Mouse (Mus musculus): ENCODE results near the gene Id1. TPM values are rescaled to one million over a fixed set of nuclear protein-coding genes. Genes with fewer than 3 reads are reported as not detected.

Gene Id1
- total RNA-seq, 1 experiment from 2014 or later, result 19.4 TPM

DNA sequence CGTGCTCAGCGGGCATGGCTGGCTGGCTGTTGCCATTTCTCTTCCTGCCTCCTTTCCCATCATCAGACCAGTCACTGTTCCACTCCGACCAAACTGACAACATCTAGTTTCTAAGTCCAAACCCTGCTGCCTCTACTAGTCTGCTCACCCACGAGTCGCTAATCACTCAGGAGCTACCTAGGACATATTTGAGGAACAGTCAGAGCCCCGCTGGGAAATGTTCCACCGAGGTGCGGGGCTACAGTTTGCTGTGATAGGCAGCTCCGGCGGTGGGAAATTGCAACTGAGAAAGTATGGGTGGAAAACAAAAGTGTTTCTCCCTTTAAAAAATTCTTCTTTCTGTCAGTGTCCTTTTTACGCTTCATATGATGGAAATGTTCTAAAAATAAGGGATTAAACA, 18.4 kb upstream of the Id1 start:
- no peak for ATAC-seq (ENCODE audit: extremely low read depth, insufficient number of reproducible peaks, low FRiP score, poor library complexity, severe bottlenecking)

DNA sequence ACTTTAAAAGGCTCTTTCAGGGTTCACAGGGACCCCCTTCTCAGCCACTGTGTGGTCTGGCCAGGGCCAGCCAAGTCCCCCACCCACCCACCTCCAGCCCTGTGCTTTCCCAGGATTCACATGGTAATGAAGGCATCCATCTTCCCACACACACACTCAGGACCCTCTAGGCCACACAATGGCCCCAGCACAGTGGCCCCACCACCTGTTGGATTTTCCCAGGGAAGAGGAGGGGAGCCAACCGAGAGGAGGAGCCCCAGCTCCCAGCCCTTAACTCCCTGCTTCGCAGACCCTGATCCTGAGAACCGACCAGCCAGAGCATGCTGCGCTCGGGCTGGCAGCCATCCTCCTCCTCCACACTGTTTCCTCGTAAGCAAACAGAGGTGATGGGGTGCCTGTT, 18.0 kb upstream of the Id1 start:
- no peak for ATAC-seq (ENCODE audit: extremely low read depth, insufficient number of reproducible peaks, low FRiP score, poor library complexity, severe bottlenecking)

DNA sequence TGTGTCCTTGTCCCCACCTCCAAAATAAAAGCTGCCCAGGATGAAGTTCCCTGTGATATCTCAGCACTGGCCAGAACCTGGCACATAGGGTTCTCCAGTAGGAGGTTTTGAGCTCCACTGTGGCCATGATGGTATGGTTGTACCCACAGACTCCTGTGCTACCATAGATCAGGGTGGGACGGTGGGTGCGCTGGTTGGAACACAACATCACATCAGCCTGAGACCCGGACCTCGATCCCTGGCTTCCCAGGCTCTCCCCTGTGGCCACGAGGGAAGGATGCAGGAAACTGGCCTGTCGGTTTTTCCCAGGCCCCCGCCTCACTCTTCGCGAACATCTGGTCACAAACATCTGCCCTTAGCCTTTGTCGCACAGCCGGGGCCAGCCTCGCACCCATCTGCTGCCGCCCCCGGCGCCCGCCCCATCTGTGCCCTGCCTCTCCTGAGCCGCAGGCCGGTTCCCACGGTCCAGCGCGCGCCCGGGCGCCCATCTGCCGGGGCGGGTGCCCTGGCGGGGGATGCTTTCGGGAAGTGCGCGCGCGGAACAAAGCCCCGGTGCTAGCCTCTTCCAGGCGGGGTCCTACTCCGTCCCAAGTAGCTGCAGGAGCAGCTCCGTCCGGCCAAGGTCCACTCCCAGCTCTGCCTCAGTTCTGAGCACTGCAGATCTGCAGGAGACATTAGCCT, 12.3 kb upstream of the Id1 start:
- ATAC-seq (ENCODE audit: extremely low read depth, insufficient number of reproducible peaks, low FRiP score, poor library complexity, severe bottlenecking), result no peak

DNA sequence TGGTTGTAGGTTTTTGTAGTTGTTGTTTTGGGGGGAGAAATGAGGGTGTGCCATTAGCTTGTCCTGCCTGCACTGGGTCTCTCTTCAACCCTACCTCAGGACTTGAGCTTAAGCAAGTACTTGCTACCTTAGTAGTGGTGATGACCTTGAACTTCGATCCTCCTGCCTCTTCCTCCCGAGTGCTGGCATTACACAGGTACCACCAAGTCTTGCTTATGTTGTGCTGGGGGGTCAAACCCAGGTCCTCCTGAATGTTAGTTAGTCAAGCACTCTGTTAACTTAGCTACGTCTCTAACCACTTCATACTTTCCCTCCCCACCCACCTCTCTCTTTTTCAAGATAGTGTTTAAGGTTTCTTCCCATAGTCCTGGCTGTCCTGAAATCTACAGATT, 11.7 kb upstream of the Id1 start:
- no peak for ATAC-seq (ENCODE audit: extremely low read depth, insufficient number of reproducible peaks, low FRiP score, poor library complexity, severe bottlenecking)

DNA sequence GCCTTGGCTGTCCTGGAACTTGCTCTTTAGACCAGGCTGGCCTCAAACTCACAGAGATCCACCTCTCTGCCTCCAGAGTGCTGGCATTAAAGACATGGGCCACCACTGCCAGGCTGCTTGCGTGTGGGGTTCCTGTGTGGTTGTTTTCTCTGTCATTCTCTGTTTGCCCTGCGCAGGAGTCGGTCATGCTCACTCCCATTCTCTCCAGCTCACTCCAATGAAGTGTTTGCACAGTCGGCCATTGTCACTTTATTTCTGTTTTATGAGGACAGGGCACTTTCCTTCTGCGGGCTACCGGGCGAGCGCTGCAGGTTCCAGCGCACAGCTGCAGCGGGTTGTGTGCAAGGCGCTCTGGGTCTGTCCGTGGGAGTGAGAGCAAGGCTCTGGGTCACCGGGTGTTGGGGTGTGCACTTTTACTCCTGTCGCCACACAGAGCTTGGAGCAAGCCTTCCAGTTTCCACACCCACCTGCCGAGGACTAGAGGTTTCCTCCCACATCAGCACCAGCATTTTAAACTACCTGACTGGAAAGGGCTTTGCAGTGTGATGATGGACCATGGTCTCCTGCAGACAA, 10.8 kb upstream of the Id1 start:
- ATAC-seq (ENCODE audit: extremely low read depth, insufficient number of reproducible peaks, low FRiP score, poor library complexity, severe bottlenecking), result no peak

DNA sequence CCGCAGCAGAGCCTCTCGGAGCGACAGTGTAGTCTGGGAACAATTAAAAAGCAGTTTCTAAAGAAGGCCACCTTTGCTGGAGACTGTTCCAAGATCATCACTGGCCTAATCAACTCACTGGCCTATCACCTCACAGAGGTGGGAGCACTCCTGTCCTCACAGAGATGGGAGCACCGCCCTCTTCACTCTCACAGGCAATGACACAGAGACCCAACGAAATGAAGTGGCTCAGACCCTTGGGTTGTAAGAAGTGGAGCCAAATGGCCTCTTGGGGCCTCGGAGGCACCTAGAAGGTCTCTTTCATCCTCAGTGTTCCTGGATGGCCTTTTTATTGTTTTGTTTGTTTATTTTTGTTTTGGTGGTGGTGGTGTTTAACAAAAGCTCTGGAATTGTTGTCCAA, 9.8 kb upstream of the Id1 start:
- no peak for ATAC-seq (ENCODE audit: extremely low read depth, insufficient number of reproducible peaks, low FRiP score, poor library complexity, severe bottlenecking)

DNA sequence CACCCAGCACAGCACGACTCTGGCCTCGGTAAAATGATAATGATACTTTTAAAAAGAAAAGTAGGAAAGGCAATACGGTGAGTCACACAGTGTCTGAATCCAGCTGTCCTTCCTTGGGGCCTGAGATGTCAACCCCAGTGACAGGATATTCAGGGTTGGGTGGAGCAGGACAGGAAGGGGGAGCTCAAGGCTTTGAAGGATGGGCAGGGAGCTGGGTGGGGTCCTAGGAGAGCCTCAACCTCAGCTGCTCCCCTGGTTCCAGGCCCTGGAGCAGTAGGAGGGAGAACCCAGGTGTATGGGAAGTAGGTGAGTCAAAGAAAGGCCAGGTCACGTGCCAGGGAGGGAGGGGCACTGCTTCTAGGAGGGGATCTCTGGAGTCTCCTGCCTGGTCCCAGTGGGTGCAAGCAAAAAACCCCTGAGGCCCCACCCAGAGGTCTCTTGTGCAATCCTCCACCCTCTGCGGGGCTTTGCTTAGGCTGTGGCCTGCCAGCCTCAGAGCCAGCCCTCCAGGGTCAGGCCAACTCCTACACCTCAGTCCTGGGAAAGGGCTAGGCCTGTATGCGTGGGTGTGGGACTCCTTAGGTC, 9.2 kb upstream of the Id1 start:
- ATAC-seq (ENCODE audit: extremely low read depth, insufficient number of reproducible peaks, low FRiP score, poor library complexity, severe bottlenecking), result no peak

DNA sequence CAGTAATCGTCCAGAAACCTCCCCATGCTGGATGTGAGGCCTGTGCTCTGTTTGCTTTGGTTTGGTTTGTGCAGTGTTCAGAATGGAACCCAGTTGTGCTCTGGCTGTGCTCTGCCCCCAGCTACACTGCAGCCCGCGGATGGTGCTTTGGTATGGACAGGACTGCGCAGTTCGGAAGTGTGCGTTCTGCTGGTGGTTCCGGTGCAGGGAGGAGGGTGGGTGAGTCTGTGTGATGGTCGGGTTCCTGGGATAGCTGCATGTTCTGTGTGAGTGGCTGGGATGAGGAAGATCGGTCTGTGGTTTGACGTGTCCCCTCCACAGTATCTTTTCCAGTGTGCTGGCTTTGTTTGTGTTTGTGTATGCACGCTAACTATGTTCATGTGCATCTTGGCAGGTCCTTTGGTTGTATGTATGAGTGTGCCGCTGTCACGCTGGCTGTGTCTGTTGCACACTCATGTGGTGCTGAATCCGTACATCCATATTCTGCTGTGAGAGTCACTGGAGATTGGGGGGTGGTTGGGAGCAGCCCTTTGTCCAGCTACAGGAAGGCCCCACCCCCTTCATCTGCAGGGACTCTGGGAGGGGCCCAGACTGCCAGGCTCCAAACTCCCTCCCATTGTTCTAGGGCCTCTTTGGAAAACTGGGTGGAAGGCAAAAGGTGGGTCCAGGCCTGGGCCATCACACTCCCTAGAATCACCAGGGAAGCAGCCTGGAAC, 8.1 kb upstream of the Id1 start:
- no peak for ATAC-seq (ENCODE audit: extremely low read depth, insufficient number of reproducible peaks, low FRiP score, poor library complexity, severe bottlenecking)

DNA sequence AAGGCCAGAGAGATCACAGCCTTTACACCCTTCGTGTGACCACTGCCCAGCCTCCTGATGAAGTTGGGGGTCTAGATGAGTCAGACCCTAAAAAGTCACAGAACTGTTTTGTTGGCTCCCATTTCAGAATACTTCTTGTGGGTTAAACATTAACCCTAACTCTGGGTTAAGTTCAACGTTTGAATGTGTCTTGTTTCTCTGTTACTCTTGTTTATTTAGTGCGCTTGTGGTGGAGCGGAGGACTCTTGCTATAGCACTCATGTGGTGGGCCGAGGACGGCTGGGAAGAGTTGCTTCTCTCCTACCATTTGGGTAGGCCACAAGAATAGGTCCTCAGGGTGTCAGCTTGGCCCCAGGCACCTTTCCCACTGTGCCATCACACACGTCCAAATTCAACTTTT, 7.5 kb upstream of the Id1 start:
- no peak for ATAC-seq (ENCODE audit: extremely low read depth, insufficient number of reproducible peaks, low FRiP score, poor library complexity, severe bottlenecking)

DNA sequence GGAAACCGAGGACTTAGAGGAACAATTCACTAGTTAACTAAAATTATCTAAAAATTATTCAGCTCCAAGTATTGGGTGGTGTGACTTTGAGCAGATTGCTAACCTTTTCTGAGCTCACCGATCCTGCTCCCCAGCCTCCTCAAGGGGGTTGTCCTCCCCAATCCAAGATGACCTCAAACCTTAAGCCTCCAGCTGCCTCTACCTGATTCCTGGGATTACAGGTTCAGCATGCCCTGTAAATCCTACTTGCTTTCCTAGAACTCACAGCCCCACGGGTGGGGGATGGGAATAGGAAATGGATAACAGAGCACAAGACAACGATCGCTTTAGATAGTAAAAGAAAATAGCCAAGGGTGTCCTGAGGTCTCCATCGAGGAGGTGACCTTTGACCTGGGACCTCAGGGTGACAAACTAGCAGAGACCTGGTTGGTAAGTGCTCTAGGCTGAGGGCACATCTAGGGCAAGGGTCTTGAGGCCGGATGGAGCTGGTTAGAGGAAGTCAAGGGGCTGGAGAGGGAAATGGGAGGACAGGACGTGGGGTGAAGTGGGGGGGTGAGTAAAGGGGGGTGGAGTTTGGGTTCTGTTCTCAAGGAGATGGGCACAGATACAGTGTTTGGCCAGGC, 6.9 kb upstream of the Id1 start:
- no peak for ATAC-seq (ENCODE audit: extremely low read depth, insufficient number of reproducible peaks, low FRiP score, poor library complexity, severe bottlenecking)

DNA sequence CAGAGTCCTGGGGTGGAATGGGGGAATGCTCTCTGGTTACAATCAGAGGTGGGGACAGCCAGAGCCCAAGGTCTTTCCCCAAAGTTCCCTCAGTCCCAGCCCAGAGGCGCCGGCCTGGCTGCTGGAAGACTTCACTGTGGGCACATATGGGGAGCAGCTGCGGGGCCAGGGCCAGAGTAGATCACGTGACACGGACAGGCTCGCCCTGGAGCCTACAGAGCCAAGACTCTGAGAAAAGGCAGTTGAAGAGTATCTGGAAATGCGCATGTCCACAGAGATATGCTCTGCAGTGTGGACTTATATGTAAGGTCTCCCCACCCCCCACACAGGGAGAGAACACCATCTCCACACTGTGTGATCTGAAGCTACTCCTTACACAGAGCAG, 6.4 kb upstream of the Id1 start:
- ATAC-seq (ENCODE audit: extremely low read depth, insufficient number of reproducible peaks, low FRiP score, poor library complexity, severe bottlenecking), result no peak

DNA sequence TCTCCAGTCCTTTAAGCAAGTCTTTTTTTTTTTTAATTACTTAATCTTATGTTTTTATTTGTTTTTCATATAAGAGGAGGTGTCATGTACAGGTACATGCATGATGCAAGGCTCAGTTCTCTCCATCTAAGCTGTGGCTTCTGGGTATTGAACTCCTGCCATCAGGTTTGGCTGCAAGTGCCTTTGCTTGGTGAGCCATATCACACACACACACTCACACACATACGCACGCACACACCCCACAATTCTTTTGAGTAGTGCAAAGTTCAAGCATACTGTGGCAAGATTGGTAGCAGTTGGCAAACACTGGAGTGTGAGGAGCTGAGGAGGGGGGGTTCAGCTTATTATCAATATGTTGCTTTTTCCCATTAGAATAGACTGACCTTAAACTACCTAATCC, 2.9 kb upstream of the Id1 start:
- ATAC-seq (ENCODE audit: extremely low read depth, insufficient number of reproducible peaks, low FRiP score, poor library complexity, severe bottlenecking), result no peak

DNA sequence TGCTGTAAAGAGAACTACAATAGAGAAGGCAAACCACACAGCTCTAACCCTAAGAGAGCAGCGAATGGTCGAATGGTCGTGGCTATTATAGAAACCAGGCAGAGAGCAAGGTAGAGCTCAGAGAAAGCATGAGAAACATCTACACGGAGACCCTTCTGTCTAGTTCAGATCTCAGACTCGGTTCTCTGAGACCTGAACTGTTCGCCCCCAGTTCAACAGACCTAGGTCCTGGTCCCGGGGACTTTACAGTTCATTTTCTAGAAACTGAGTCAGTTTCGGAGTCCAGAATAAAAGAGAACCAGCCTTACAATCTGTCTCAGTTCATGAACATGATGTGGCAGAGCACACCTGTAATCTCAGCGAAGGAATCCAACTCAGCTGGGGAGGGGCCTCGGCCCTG, 1.6 kb upstream of the Id1 start:
- ATAC-seq (ENCODE audit: extremely low read depth, insufficient number of reproducible peaks, low FRiP score, poor library complexity, severe bottlenecking), result no peak

DNA sequence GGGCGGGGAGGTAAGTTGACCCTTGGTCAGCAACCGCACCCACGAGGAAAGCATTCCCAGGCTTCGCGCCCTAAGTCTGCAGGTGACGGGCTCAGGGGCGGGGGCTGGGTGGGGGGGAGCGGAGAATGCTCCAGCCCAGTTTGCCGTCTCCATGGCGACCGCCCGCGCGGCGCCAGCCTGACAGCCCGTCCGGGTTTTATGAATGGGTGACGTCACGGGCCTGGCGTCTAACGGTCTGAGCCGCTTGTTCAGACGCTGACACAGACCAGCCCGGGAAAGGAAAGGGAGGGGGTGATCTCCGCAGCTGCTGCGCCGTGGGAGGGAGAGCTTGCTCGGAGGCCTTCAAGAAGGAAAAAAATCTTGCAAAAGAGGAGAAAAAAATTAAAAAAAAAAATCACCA, 1.1 kb upstream of the Id1 start:
- 0 out of 2 replicates have a peak, but pooled peaks have one; percentile 21 for ATAC-seq (ENCODE audit: extremely low read depth, insufficient number of reproducible peaks, low FRiP score, poor library complexity, severe bottlenecking)

DNA sequence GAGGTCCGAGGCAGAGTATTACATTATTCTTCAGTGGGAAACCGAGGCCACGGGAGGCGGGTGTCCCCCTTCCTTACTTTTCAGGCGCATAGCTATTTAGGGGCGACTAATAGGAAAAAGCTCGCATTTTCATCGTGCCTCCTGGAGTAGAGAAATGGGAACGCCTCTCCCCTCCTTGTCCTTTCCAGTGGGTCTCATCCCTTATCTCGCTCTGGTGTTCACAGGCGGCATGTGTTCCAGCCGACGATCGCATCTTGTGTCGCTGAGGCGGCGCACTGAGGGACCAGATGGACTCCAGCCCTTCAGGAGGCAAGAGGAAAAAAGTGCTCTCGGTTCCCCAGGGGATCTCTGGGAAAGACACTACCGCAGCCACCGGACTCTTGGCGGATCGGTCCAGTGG, 697 bp downstream of the Id1 start:
- ATAC-seq (ENCODE audit: extremely low read depth, insufficient number of reproducible peaks, low FRiP score, poor library complexity, severe bottlenecking), result no peak

DNA sequence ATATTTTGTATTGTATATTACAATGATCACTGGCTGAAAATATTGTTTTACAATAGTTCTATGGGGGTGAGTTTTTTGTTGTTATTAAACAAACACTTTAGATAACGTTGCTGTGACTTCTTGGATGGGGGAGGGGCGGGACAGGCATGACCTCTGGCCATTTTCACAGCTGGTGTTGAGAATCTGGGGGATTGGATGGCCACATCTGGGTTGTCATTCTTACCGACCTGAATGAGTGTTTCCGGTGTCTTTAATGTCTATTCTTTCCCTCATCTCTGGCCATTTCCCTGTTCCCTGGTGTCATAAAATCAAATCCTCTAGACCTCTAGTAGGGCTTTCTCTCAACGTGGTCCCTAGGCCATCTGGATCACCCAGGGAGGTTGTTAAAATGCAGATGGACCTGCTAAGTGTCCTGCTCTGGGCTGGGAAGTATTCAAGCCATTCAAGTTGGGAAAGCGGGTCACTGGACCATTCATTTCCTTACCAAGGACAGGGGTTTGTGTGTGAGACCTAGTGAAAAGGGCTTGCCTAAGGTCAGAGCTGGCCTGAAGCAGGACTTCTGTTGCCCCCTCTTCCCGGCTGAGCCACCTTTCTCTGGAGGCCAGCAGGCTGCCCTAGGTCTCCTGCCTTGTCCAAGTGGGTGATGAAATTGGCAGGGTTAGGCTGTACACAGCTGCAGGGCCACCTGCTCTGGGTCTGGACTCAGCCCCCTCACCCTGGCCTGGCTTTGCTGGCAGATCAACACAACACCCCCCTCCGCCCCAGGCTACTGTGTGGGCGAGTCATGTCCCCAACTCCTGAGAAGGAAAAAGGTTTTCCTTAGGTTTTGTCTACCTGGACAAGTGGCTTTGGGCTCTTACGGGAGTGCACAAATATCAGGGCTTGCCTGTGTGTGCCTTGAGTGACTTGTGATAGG, 1.5 kb downstream of the Id1 start:
- ATAC-seq (ENCODE audit: extremely low read depth, insufficient number of reproducible peaks, low FRiP score, poor library complexity, severe bottlenecking), result no peak

DNA sequence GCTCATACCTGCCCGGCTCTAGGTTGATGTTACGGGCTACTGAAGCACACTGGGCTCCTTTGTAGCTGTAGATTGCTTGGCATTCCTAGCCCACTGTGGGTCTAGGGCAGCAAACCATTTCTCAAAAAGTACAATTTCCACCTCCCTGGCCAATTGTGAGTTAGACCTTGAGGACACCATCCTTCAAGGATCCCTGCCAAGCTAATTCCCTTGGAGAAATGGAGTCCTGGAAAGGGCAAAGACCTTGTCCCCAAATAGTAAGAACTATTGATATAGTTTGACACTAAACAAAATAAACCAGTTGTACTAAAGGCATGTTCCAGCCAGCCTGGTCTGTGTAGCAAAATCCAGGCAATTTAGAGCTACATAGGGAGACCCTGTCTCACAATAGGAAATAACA, 2.3 kb downstream of the Id1 start:
- ATAC-seq (ENCODE audit: extremely low read depth, insufficient number of reproducible peaks, low FRiP score, poor library complexity, severe bottlenecking), result no peak

DNA sequence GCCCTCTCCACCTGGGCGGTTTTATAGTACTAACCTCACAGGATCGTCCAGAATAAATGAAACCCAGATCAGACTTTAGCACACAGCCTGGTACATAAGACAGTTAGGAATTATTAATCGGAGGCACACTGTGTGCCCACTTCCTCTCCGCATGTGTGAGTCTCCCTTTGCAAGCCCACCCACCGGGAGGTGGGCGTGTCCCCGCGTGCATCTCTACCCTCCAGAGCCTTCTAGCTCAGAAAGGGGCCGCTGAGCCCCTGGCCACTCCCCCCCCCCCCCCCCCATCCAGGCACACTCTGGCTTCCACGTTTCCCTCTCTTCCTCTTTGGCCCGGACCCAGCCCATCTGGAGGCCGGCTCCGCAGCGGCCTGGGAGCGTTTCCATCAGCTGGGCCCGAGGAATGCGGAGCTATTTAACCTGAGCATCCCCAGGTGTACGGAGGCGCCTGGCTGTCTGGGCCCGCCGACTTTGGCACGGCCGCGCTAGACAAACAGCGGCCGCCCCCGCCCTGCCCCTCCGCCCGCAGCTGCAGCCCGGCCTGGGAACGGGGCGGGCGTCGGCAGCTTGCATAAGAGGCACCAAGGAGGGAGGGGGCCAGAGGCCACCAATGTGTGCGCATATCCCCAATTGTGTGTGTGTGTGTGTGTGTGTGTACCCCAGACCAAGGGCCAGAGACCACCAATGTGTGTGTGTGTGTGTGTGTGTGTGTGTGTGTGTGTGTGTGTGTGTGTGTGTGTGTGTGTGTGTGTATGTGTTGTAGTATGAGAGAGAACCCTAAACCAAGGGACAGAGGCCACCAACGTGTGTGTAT, 3.2 kb downstream of the Id1 start:
- ATAC-seq (ENCODE audit: extremely low read depth, insufficient number of reproducible peaks, low FRiP score, poor library complexity, severe bottlenecking), result no peak

Measured in neutrophil, adult 5-6 weeks (primary cell).